Mouse (Mus musculus): ENCODE results near the gene Tet3. TPM values are rescaled to one million over a fixed set of nuclear protein-coding genes. Genes with fewer than 3 reads are reported as not detected.

The Tet3 gene
- polyA plus RNA-seq, 1 experiment from 2014 or later = 27.7 TPM

GRCm38 (mm10) chr6:83496009-83496752, 37.3 kb upstream of the Tet3 start:
- no peak for ATAC-seq (ENCODE audit: extremely low read depth, insufficient number of reproducible peaks, low FRiP score, low TSS enrichment)
- no peak overlapping the region for H3K4me3 ChIP-seq
- H3K9ac ChIP-seq = no peak overlapping the region
- 0 out of 2 replicates have a peak, but pooled peaks cover 3% of the 10 kb centered on the region for H3K9me3 ChIP-seq
- WGBS = 85% methylated on average over 9 of the region's 9 CpGs
- peaks cover 38% of the 10 kb centered on the region for H3K36me3 ChIP-seq
- H3K4me1 ChIP-seq = peaks cover 16% of the 10 kb centered on the region
- H3K4me2 ChIP-seq = no peak overlapping the region
- no peaks in the 10 kb centered on the region for H3K27me3 ChIP-seq (replicated peaks)
- no peak overlapping the region for H3K27ac ChIP-seq (replicated peaks)

- H3K27ac ChIP-seq (replicated peaks) = no peak overlapping the region
- no peak overlapping the region for H3K4me2 ChIP-seq
- H3K4me3 ChIP-seq = no peak overlapping the region
- peaks cover 75% of the 10 kb centered on the region for H3K36me3 ChIP-seq
- no peak for ATAC-seq (ENCODE audit: extremely low read depth, insufficient number of reproducible peaks, low FRiP score, low TSS enrichment)
- no peak overlapping the region for H3K9ac ChIP-seq
- WGBS = 65% methylated on average over 4 of the region's 4 CpGs
- H3K9me3 ChIP-seq = no peaks in the 10 kb centered on the region
- no peaks in the 10 kb centered on the region for H3K27me3 ChIP-seq (replicated peaks)
- H3K4me1 ChIP-seq = peaks cover 4% of the 10 kb centered on the region; the same call in 1 of the 2 replicates
These were observed 31.7 kb upstream of the Tet3 start for GRCm38 (mm10) chr6:83490622-83491021.

- H3K9ac ChIP-seq = no peak overlapping the region
- no peak overlapping the region for H3K27ac ChIP-seq (replicated peaks)
- no peak for ATAC-seq (ENCODE audit: extremely low read depth, insufficient number of reproducible peaks, low FRiP score, low TSS enrichment)
- H3K9me3 ChIP-seq = no peaks in the 10 kb centered on the region
- H3K4me1 ChIP-seq = peaks cover 6% of the 10 kb centered on the region; the same call in 1 of the 2 replicates
- H3K36me3 ChIP-seq = peaks cover 84% of the 10 kb centered on the region
- no peaks in the 10 kb centered on the region for H3K27me3 ChIP-seq (replicated peaks)
- 90% methylated on average over 5 of the region's 5 CpGs for WGBS
- no peak overlapping the region for H3K4me3 ChIP-seq
- H3K4me2 ChIP-seq = no peak overlapping the region
These were observed 29.3 kb upstream of the Tet3 start for GRCm38 (mm10) chr6:83488200-83488599.

- WGBS = 81% methylated on average over 4 of the region's 4 CpGs
- no peak for ATAC-seq (ENCODE audit: extremely low read depth, insufficient number of reproducible peaks, low FRiP score, low TSS enrichment)
- Histone ChIP-seq H3K4me1 (peaks cover 6% of the 10 kb centered on the region; the same call in 1 of the 2 replicates), H3K4me3 (no peak overlapping the region), H3K9ac (no peak overlapping the region), H3K27ac (replicated peaks) (no peak overlapping the region), H3K36me3 (peaks cover 89% of the 10 kb centered on the region), H3K4me2 (no peak overlapping the region), H3K27me3 (replicated peaks) (no peaks in the 10 kb centered on the region), H3K9me3 (no peaks in the 10 kb centered on the region)
These were observed 28.4 kb upstream of the Tet3 start for GRCm38 (mm10) chr6:83487298-83487697.

GRCm38 (mm10) chr6:83485854-83486253, 27.0 kb upstream of the Tet3 start:
- Histone ChIP-seq H3K27ac (replicated peaks) (peak overlapping the region; percentile 56), H3K9me3 (no peaks in the 10 kb centered on the region), H3K36me3 (peaks cover 97% of the 10 kb centered on the region), H3K4me1 (peaks cover 6% of the 10 kb centered on the region; the same call in 1 of the 2 replicates), H3K4me2 (no peak overlapping the region), H3K27me3 (replicated peaks) (no peaks in the 10 kb centered on the region), H3K9ac (no peak overlapping the region), H3K4me3 (no peak overlapping the region)
- WGBS = 48% methylated on average over 4 of the region's 4 CpGs
- no peak for ATAC-seq (ENCODE audit: extremely low read depth, insufficient number of reproducible peaks, low FRiP score, low TSS enrichment)

- peaks cover 6% of the 10 kb centered on the region; the same call in 1 of the 2 replicates for H3K4me1 ChIP-seq
- no peak overlapping the region for H3K4me2 ChIP-seq
- no peak overlapping the region for H3K4me3 ChIP-seq
- H3K9me3 ChIP-seq = no peaks in the 10 kb centered on the region
- no peaks in the 10 kb centered on the region for H3K27me3 ChIP-seq (replicated peaks)
- no peak for ATAC-seq (ENCODE audit: extremely low read depth, insufficient number of reproducible peaks, low FRiP score, low TSS enrichment)
- WGBS = 90% methylated on average over 7 of the region's 7 CpGs
- no peak overlapping the region for H3K27ac ChIP-seq (replicated peaks)
- peaks cover 98% of the 10 kb centered on the region for H3K36me3 ChIP-seq
- H3K9ac ChIP-seq = no peak overlapping the region
These were observed 24.9 kb upstream of the Tet3 start for GRCm38 (mm10) chr6:83483776-83484175.

- no peak overlapping the region for H3K9ac ChIP-seq
- H3K27me3 ChIP-seq (replicated peaks) = no peaks in the 10 kb centered on the region
- H3K27ac ChIP-seq (replicated peaks) = no peak overlapping the region
- no peak for ATAC-seq (ENCODE audit: extremely low read depth, insufficient number of reproducible peaks, low FRiP score, low TSS enrichment)
- H3K4me1 ChIP-seq = peaks cover 6% of the 10 kb centered on the region; the same call in 1 of the 2 replicates
- no peak overlapping the region for H3K4me3 ChIP-seq
- H3K4me2 ChIP-seq = no peak overlapping the region
- 59% methylated on average over 10 of the region's 10 CpGs for WGBS
- peaks cover 93% of the 10 kb centered on the region for H3K36me3 ChIP-seq
- H3K9me3 ChIP-seq = no peaks in the 10 kb centered on the region
These were observed 23.7 kb upstream of the Tet3 start for GRCm38 (mm10) chr6:83482418-83483085.

GRCm38 (mm10) chr6:83480019-83480655, 21.3 kb upstream of the Tet3 start:
- peaks cover 5% of the 10 kb centered on the region for H3K4me1 ChIP-seq
- WGBS = 84% methylated on average over 6 of the region's 6 CpGs
- H3K9ac ChIP-seq = no peak overlapping the region
- no peak overlapping the region for H3K4me3 ChIP-seq
- no peaks in the 10 kb centered on the region for H3K9me3 ChIP-seq
- ATAC-seq (ENCODE audit: extremely low read depth, insufficient number of reproducible peaks, low FRiP score, low TSS enrichment) = no peak
- no peaks in the 10 kb centered on the region for H3K27me3 ChIP-seq (replicated peaks)
- H3K4me2 ChIP-seq = no peak overlapping the region
- H3K27ac ChIP-seq (replicated peaks) = no peak overlapping the region
- peaks cover 76% of the 10 kb centered on the region for H3K36me3 ChIP-seq

- Histone ChIP-seq H3K9me3 (no peaks in the 10 kb centered on the region), H3K27ac (replicated peaks) (no peak overlapping the region), H3K9ac (no peak overlapping the region), H3K36me3 (peaks cover 67% of the 10 kb centered on the region), H3K4me1 (peaks cover 9% of the 10 kb centered on the region), H3K27me3 (replicated peaks) (no peaks in the 10 kb centered on the region), H3K4me2 (no peak overlapping the region), H3K4me3 (no peak overlapping the region)
- no peak for ATAC-seq (ENCODE audit: extremely low read depth, insufficient number of reproducible peaks, low FRiP score, low TSS enrichment)
- 75% methylated on average over 2 of the region's 2 CpGs for WGBS
These were observed 20.3 kb upstream of the Tet3 start for GRCm38 (mm10) chr6:83479193-83479592.

GRCm38 (mm10) chr6:83478628-83479027, 19.7 kb upstream of the Tet3 start:
- Histone ChIP-seq H3K9me3 (no peaks in the 10 kb centered on the region), H3K4me1 (peaks cover 9% of the 10 kb centered on the region), H3K4me3 (no peak overlapping the region), H3K27ac (replicated peaks) (no peak overlapping the region), H3K27me3 (replicated peaks) (no peaks in the 10 kb centered on the region), H3K4me2 (no peak overlapping the region), H3K9ac (no peak overlapping the region), H3K36me3 (peaks cover 61% of the 10 kb centered on the region)
- WGBS = 89% methylated on average over 7 of the region's 7 CpGs
- ATAC-seq (ENCODE audit: extremely low read depth, insufficient number of reproducible peaks, low FRiP score, low TSS enrichment) = no peak

- peaks cover 59% of the 10 kb centered on the region for H3K36me3 ChIP-seq
- WGBS = 67% methylated on average over 4 of the region's 4 CpGs
- H3K27ac ChIP-seq (replicated peaks) = no peak overlapping the region
- no peak for ATAC-seq (ENCODE audit: extremely low read depth, insufficient number of reproducible peaks, low FRiP score, low TSS enrichment)
- no peak overlapping the region for H3K4me2 ChIP-seq
- no peak overlapping the region for H3K4me3 ChIP-seq
- H3K4me1 ChIP-seq = peaks cover 9% of the 10 kb centered on the region
- H3K9me3 ChIP-seq = no peaks in the 10 kb centered on the region
- H3K27me3 ChIP-seq (replicated peaks) = no peaks in the 10 kb centered on the region
- no peak overlapping the region for H3K9ac ChIP-seq
These were observed 19.3 kb upstream of the Tet3 start for GRCm38 (mm10) chr6:83478217-83478616.

Data from heart, embryonic 13.5 days (tissue).